Mouse (Mus musculus) embryonic facial prominence, embryonic 15.5 days (tissue): ENCODE measurements around the gene Olfr577. TPM values are rescaled to one million over a fixed set of nuclear protein-coding genes. Genes with fewer than 3 reads are reported as not detected.

Experiments used
- ATAC-seq: fragments of 200-750 bp; cut with Nextera tagmentation; 2 replicates; pipeline ENCODE4 v1.8.0; 2017; ENCODE audit warnings: low read depth, moderate TSS enrichment; ENCODE audit not compliant: insufficient number of reproducible peaks, low FRiP score, low TSS enrichment
- H3K27ac ChIP-seq: fragments of 300-500 bp; sonication (generic); replicated peaks from 2 replicates; pipeline ENCODE4 v1.5.1; 2015; ENCODE audit warnings: mild to moderate bottlenecking, inconsistent platforms
- H3K27me3 ChIP-seq: fragments of 300-500 bp; sonication (generic); 2 replicates; pipeline ENCODE4 v1.6.1; 2015; ENCODE audit warnings: inconsistent platforms
- H3K36me3 ChIP-seq: fragments of 300-500 bp; sonication (generic); 2 replicates; pipeline ENCODE4 v1.6.1; 2015; ENCODE audit warnings: mild to moderate bottlenecking, inconsistent platforms
- H3K4me1 ChIP-seq: fragments of 300-500 bp; sonication (generic); 2 replicates; pipeline ENCODE4 v1.6.1; 2015; ENCODE audit warnings: inconsistent platforms
- H3K4me2 ChIP-seq: fragments of 300-500 bp; sonication (generic); replicated peaks from 2 replicates; pipeline ENCODE4 v1.6.1; 2015; ENCODE audit warnings: mild to moderate bottlenecking, inconsistent platforms
- H3K4me3 ChIP-seq: fragments of 300-500 bp; sonication (generic); replicated peaks from 2 replicates; pipeline ENCODE4 v1.5.1; 2015; ENCODE audit warnings: mild to moderate bottlenecking, inconsistent platforms
- H3K9ac ChIP-seq: fragments of 300-500 bp; sonication (generic); 2 replicates; pipeline ENCODE4 v1.6.1; 2015; ENCODE audit warnings: inconsistent platforms
- H3K9me3 ChIP-seq: fragments of 300-500 bp; sonication (generic); replicated peaks from 2 replicates; pipeline ENCODE4 v1.6.1; 2016; ENCODE audit warnings: inconsistent platforms
- WGBS: fragments of 180-500 bp; shearing (Covaris S2); methylation state at CpG from one replicate; pipeline ENCODE4 v1.1.7; 2015; 5-methylcytosine and 5-hydroxymethylcytosine counted together
- polyA plus RNA-seq: library from polyadenylated mRNA; unstranded; fragments of >200 nt; fragmentation: Nextera tagmentation; extraction: Ambion mirVana; gene quantifications from 2 replicates; pipeline ENCODE4 v1.2.1, GENCODE M21; 2015

The Olfr577 gene
- 0.05 TPM in 1 of 2 replicates, not detected in the other for polyA plus RNA-seq

DNA sequence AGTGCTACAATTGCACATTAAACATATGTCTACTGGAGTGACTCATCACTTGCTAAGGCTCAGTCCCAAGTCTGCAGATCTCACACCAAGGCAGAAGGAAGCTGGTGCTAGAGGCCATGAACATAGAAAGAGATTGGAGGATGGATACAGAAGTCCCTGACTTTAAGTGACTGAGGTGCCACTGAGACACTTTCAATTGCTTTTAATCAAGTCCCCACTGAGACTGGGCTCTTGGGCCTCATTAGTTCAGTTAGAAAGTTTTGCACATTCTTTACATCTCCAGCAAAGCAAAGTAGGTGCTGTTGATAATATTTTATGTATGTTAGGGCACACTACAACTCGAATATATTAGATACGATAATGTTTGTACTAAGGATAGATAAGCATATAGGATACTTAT is at the start of gene Olfr577:
Olfr577 (minus strand) TSS at position 101 of the 400 bp plus-strand sequence.
- Histone ChIP-seq H3K36me3 (no peaks in the 10 kb centered on the region), H3K9me3 (no peaks in the 10 kb centered on the region), H3K4me2 (no peak within 1 kb of the TSS), H3K27ac (no peak within 1 kb of the TSS), H3K4me1 (no peaks in the 10 kb centered on the region), H3K27me3 (no peaks in the 10 kb centered on the region), H3K4me3 (no peak within 1 kb of the TSS), H3K9ac (no peak within 1 kb of the TSS)
- no peak for ATAC-seq
- 75% methylated on average over 2 of the region's 2 CpGs for whole genome bisulfite sequencing

DNA sequence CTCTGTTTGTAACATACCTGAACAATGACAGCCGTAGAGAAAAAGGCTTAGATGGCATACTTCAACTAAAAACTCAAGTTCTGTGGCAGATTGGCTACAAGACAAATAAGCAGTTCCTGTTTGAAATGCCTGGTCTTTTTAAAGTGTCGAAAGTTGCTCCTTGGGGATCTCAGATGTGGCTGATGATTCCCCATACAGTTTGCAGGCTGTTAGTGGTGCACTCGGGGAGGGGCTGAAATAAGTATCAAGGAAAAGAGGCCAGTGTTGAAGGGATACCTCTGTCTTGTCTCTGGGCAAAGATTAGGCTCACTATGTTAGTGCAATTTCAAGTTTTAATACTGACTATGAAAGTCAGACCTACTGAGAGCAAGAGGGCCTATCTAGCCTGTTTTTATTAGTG is 13.5 kb upstream of the Olfr577 start, which contains the start of gene Olfr578:
Olfr578 (minus strand) TSS at position 101 of the 400 bp plus-strand sequence.
- Histone ChIP-seq H3K4me1 (no peaks in the 10 kb centered on the region), H3K27me3 (no peaks in the 10 kb centered on the region), H3K9me3 (no peaks in the 10 kb centered on the region), H3K4me3 (no peak within 1 kb of the TSS), H3K27ac (no peak within 1 kb of the TSS), H3K9ac (no peak within 1 kb of the TSS), H3K36me3 (no peaks in the 10 kb centered on the region), H3K4me2 (no peak within 1 kb of the TSS)
- no peak for ATAC-seq
- 60% methylated on average over 3 of the region's 3 CpGs for WGBS

DNA sequence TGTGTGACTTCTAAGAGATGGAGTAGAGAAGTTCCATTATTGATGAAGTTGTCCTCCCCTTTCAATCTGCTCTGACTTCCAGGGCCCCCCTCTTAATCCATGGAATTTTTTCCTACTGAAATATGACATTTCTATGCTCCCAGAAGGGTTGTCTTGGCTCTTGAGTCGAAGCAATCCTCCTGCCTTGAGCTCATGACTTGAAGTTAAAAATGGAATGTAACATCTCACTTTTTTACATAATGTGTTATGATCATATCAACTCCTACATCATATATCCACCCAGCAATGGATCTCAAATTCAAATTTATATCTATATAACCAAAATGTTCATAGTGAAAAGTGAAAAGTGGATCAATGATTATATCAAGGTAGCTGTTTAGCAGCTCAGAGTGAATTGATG is 1.3 kb downstream of the Olfr577 start:
- H3K9ac ChIP-seq = no peak overlapping the region
- H3K36me3 ChIP-seq = no peaks in the 10 kb centered on the region
- H3K27me3 ChIP-seq = no peaks in the 10 kb centered on the region
- 47% methylated on average over 1 of the region's 1 CpGs for WGBS
- no peaks in the 10 kb centered on the region for H3K4me1 ChIP-seq
- no peak for ATAC-seq
- no peaks in the 10 kb centered on the region for H3K9me3 ChIP-seq
- H3K27ac ChIP-seq = no peak overlapping the region
- no peak overlapping the region for H3K4me3 ChIP-seq
- H3K4me2 ChIP-seq = no peak overlapping the region

DNA sequence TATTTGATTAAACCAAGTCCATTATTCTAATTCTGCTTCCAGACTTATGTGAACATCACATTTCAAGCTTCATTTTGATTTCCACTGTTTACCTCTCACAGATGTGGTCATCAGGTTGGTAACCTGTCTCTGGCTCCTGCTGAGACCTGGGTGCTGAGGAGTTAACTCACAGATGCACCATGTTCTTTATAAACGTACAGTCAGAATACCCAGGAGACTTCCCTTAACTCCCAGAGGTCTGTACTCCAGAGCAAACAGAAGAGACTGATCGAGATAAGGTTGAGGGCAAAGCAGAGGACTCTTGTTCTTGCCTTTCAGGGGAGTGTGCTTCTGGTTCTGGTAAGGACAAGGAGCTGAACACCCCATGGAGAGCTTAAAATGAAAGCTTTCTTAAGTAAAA is 13.4 kb downstream of the Olfr577 start, which contains the start of gene Olfr576:
Olfr576 (plus strand) TSS at position 301 of the 400 bp plus-strand sequence.
- Histone ChIP-seq H3K9me3 (no peaks in the 10 kb centered on the region), H3K9ac (no peak within 1 kb of the TSS), H3K4me3 (no peak within 1 kb of the TSS), H3K27ac (no peak within 1 kb of the TSS), H3K27me3 (no peaks in the 10 kb centered on the region), H3K4me1 (no peaks in the 10 kb centered on the region), H3K36me3 (no peaks in the 10 kb centered on the region), H3K4me2 (no peak within 1 kb of the TSS)
- 38% methylated on average over 2 of the region's 2 CpGs for WGBS
- ATAC-seq = no peak

DNA sequence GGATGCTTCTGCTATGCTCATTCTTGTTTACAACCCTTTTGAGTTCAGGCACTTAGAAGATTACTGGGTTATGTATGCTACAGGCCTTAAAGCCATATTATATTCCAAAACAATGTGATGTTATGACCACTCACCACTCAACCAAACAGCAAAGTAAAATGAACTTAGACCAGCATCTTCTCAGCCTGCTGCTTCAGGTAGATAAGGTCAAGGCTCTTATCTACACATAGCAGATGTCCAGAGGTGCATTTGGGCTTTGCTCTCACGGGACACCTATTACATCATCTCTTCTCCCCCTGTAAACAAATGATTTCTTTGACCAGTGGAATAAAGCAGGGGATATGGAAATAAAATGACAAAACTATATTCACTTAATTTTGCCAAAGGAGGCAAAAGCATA is 17.1 kb downstream of the Olfr577 start, which contains the start of gene Olfr575:
Olfr575 (minus strand) TSS at position 183 of the 400 bp plus-strand sequence.
- Histone ChIP-seq H3K4me3 (no peak within 1 kb of the TSS), H3K27ac (no peak within 1 kb of the TSS), H3K36me3 (no peaks in the 10 kb centered on the region), H3K9ac (no peak within 1 kb of the TSS), H3K4me2 (no peak within 1 kb of the TSS), H3K4me1 (no peaks in the 10 kb centered on the region), H3K27me3 (no peaks in the 10 kb centered on the region), H3K9me3 (no peaks in the 10 kb centered on the region)
- no peak for ATAC-seq
- WGBS = 58% methylated on average over 1 of the region's 1 CpGs

DNA sequence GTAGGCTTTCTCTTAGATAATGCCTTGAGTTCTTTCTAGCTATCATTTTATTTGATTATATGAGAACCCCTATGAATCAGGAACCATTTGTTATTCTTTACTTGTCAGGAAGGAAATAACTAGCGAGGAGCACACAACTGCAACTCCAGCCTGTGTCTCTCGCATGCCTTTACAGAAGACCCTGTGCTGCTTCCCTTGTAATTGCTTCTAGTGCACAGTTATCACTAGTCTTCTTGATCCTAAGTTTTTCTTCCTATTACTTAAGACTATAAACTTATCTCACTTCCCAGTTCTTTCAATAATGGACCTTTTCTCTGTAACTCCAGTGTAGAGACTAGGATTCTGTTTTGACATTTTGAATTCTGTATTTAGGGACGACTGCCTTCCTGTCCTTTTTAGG is 17.6 kb downstream of the Olfr577 start:
- H3K9ac ChIP-seq = no peak overlapping the region
- H3K9me3 ChIP-seq = no peaks in the 10 kb centered on the region
- 73% methylated on average over 3 of the region's 3 CpGs for WGBS
- no peak overlapping the region for H3K4me3 ChIP-seq
- H3K27me3 ChIP-seq = no peaks in the 10 kb centered on the region
- H3K36me3 ChIP-seq = no peaks in the 10 kb centered on the region
- ATAC-seq = no peak
- no peaks in the 10 kb centered on the region for H3K4me1 ChIP-seq
- H3K4me2 ChIP-seq = no peak overlapping the region
- H3K27ac ChIP-seq = no peak overlapping the region

DNA sequence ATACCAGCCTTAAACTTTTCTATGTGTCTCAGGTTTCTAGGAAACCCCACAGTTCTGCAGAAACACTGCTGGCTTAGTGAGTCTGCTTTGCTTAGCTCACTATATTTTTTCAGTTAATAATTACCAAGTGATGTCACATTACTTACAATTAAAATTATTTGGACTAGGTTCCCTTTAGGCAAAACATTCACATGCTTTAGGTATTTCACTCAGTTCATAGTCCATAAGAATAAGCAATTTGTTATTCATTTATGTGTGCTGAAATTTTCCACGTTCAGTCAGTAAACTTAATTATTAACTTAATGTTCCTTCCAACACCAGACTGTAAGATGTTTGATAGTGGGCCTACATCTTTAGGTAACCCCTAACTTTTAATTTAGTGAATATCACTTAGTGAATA is 25.0 kb downstream of the Olfr577 start:
- H3K9me3 ChIP-seq = no peaks in the 10 kb centered on the region
- H3K4me3 ChIP-seq = no peak overlapping the region
- H3K36me3 ChIP-seq = no peaks in the 10 kb centered on the region
- no peak for ATAC-seq
- 50% methylated on average over 1 of the region's 1 CpGs for WGBS
- H3K27ac ChIP-seq = no peak overlapping the region
- no peaks in the 10 kb centered on the region for H3K4me1 ChIP-seq
- no peak overlapping the region for H3K4me2 ChIP-seq
- H3K27me3 ChIP-seq = no peaks in the 10 kb centered on the region
- H3K9ac ChIP-seq = no peak overlapping the region

DNA sequence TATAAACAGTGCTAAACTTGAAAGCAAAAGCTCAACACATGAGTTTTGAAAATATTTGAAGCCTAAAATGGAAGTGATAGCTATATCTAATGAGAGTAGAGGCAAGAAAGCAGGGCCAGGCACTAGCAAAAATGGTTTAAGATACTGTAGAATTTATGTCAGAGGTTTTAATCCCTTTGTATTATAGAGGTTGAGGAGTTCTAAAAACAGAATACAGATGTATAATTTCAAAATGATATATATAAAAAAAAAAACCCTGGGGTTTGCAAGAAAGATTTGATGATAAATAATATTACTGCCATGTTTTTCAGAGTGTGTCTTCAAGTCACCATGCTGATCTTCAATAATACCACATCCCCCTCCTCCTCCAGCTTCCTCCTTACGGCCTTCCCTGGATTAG is 27.6 kb downstream of the Olfr577 start, which contains the start of gene Olfr574:
Olfr574 (plus strand) TSS at position 301 of the 400 bp plus-strand sequence.
- H3K9ac ChIP-seq = no peak within 1 kb of the TSS
- H3K4me2 ChIP-seq = no peak within 1 kb of the TSS
- H3K27me3 ChIP-seq = no peaks in the 10 kb centered on the region
- 89% methylated on average over 1 of the region's 1 CpGs for WGBS
- H3K4me1 ChIP-seq = no peaks in the 10 kb centered on the region
- no peaks in the 10 kb centered on the region for H3K36me3 ChIP-seq
- H3K4me3 ChIP-seq = no peak within 1 kb of the TSS
- no peak within 1 kb of the TSS for H3K27ac ChIP-seq
- no peak for ATAC-seq
- H3K9me3 ChIP-seq = no peaks in the 10 kb centered on the region

DNA sequence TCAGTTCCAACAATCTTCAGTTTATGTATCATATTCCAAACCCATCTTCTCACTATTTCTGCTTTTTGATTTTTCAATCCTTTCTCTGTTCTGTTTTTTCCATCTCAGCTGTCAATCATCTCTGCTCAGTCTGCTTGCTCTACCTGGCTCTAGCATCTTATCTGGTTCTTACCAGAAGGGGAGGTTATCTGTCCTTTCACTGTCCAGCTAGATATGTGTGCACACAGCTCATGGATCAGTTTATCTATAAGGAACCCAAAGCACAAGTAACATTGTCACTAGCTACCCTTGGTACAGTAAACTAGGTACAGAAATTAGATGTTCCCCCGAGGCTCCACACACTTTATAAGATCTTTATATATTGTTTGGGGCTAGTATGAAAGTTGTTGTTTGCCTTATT is 32.3 kb downstream of the Olfr577 start:
- no peaks in the 10 kb centered on the region for H3K27me3 ChIP-seq
- no peaks in the 10 kb centered on the region for H3K4me1 ChIP-seq
- no peak overlapping the region for H3K27ac ChIP-seq
- ATAC-seq = no peak
- H3K4me2 ChIP-seq = no peak overlapping the region
- H3K36me3 ChIP-seq = no peaks in the 10 kb centered on the region
- no peak overlapping the region for H3K4me3 ChIP-seq
- no peak overlapping the region for H3K9ac ChIP-seq
- 86% methylated on average over 1 of the region's 1 CpGs for WGBS
- H3K9me3 ChIP-seq = no peaks in the 10 kb centered on the region

DNA sequence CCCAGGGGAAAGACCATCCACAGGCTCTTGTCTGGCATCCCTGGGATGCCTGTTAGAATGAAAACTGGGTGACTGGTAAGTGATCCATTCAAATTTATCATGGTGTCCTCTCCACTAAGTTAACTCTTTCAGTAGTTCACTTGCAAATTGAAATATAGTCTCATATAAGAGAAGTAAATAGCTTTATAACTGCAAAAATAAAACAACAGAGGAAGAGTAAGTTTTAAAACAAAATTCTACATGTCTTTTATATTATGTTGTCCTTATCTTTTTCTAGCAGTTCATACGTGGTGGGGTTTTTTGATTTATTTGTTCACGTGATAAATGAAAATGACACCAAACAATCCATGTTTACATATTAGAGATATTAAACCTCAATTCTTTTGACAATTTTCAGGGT is 33.3 kb downstream of the Olfr577 start, which contains the start of gene Olfr573-ps1:
Olfr573-ps1 (minus strand) TSS at position 101 of the 400 bp plus-strand sequence.
- H3K9ac ChIP-seq = no peak within 1 kb of the TSS
- H3K9me3 ChIP-seq = no peaks in the 10 kb centered on the region
- H3K4me2 ChIP-seq = no peak within 1 kb of the TSS
- no peak within 1 kb of the TSS for H3K4me3 ChIP-seq
- H3K27ac ChIP-seq = no peak within 1 kb of the TSS
- no peaks in the 10 kb centered on the region for H3K36me3 ChIP-seq
- no peaks in the 10 kb centered on the region for H3K4me1 ChIP-seq
- WGBS = 84% methylated on average over 2 of the region's 2 CpGs
- ATAC-seq = no peak
- no peaks in the 10 kb centered on the region for H3K27me3 ChIP-seq

DNA sequence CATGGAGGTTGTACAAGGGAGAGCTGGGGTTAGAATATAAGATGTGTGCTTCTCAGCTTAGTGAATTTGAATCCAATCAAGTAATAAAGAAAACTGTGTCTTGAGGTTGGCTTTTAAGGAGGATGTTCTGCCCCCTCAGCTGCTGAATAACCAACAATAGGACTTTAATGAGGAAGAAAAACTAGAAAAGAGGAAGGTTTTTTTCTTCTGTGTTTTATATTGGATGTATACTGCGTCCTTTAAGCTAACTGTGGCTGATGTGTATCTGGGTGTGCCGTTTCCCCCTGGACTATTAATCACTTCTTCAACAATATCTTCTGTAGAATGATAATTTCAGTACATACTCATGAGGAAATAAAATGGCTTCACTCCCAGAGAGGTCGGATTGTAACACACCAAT is 48.6 kb downstream of the Olfr577 start:
- Histone ChIP-seq H3K9me3 (no peaks in the 10 kb centered on the region), H3K4me1 (no peaks in the 10 kb centered on the region), H3K9ac (no peak overlapping the region), H3K36me3 (no peaks in the 10 kb centered on the region), H3K27me3 (no peaks in the 10 kb centered on the region), H3K4me2 (no peak overlapping the region), H3K27ac (no peak overlapping the region), H3K4me3 (no peak overlapping the region)
- 66% methylated on average over 3 of the region's 3 CpGs for WGBS
- no peak for ATAC-seq

DNA sequence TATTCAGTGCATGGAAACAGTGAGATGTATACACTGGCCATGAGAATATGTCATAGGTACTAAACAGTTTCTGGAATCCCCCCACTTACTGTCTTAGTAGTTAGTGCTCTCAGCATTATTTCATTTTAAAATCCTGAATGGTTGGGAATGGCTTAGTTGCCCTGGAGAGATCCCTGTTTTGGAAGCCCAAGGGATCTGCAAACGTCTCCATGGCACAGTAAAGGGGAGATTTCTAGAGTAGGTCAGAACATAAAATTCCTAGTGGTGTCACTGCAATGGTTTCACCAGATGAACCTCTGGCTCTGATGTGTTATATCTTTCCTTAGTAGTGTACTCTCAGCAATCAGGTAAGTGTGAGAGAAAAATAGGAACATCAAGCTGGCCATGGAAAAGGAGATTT is 51.6 kb downstream of the Olfr577 start, which contains the start of gene Olfr572:
Olfr572 (plus strand) TSS at position 301 of the 400 bp plus-strand sequence.
- H3K27ac ChIP-seq = no peak within 1 kb of the TSS
- H3K27me3 ChIP-seq = no peaks in the 10 kb centered on the region
- H3K36me3 ChIP-seq = no peaks in the 10 kb centered on the region
- no peak within 1 kb of the TSS for H3K4me2 ChIP-seq
- H3K4me1 ChIP-seq = no peaks in the 10 kb centered on the region
- no peak within 1 kb of the TSS for H3K9ac ChIP-seq
- WGBS = 45% methylated on average over 1 of the region's 1 CpGs
- no peak within 1 kb of the TSS for H3K4me3 ChIP-seq
- no peak for ATAC-seq
- no peaks in the 10 kb centered on the region for H3K9me3 ChIP-seq
